Mouse (Mus musculus) spleen, adult 2 months (tissue): ENCODE measurements around the gene Plcl1. TPM values are rescaled to one million over a fixed set of nuclear protein-coding genes. Genes with fewer than 3 reads are reported as not detected.

ENCODE experiments used
- DNase-seq, 2 experiments: peaks; one replicate each; pipeline versions ENCODE4 v3.0.0 to v3.0.0-alpha.2; 2012 to 2021; ENCODE audit warnings: low spot score in 2 of 2, low read depth in 1 of 2
- H3K27ac ChIP-seq: fragments of 200-500 bp; 2 replicates; pipeline ENCODE4 v1.5.1; 2012; ENCODE audit warnings: low read length, inconsistent platforms; ENCODE audit not compliant: insufficient read depth
- H3K27me3 ChIP-seq: fragments of 200-500 bp; 2 replicates; pipeline ENCODE4 v1.6.1; 2012; ENCODE audit warnings: mild to moderate bottlenecking, moderate library complexity, low read length, inconsistent platforms; ENCODE audit not compliant: control insufficient read depth, insufficient read depth
- H3K36me3 ChIP-seq: fragments of 200-500 bp; 2 replicates; pipeline ENCODE4 v1.6.1; 2012; ENCODE audit warnings: mild to moderate bottlenecking, low read length, inconsistent platforms; ENCODE audit not compliant: control insufficient read depth, insufficient read depth
- H3K4me1 ChIP-seq: fragments of 200-500 bp; 2 replicates; pipeline ENCODE4 v1.6.1; 2011; ENCODE audit warnings: inconsistent platforms; ENCODE audit not compliant: control insufficient read depth, insufficient read depth, insufficient read length
- H3K4me3 ChIP-seq: fragments of 200-500 bp; 2 replicates; pipeline ENCODE4 v1.5.1; 2011; ENCODE audit warnings: mild to moderate bottlenecking, inconsistent platforms; ENCODE audit not compliant: insufficient read depth, insufficient read length; ENCODE audit errors: extremely low read depth
- CTCF ChIP-seq: fragments of 200-500 bp; IDR thresholded peaks from 2 replicates; pipeline ENCODE4 v1.5.1; 2011; ENCODE audit warnings: mild to moderate bottlenecking, inconsistent platforms; ENCODE audit not compliant: insufficient read depth, insufficient read length, insufficient replicate concordance; ENCODE audit errors: extremely low read depth
- POLR2A ChIP-seq: fragments of 200-500 bp; IDR thresholded peaks from 2 replicates; pipeline ENCODE4 v1.6.1; 2011; ENCODE audit warnings: low read depth, low read length, inconsistent platforms
- WGBS: fragments of 180-500 bp; shearing (Covaris S2); methylation state at CpG from one replicate; pipeline ENCODE4 v1.1.7; 2018; 5-methylcytosine and 5-hydroxymethylcytosine counted together
- polyA plus RNA-seq: library from polyadenylated mRNA; depleted of rRNA; stranded (reverse); fragments of >200 nt; gene quantifications from 2 replicates; pipeline ENCODE4 v1.2.3, GENCODE M21; 2012

Plcl1 gene
- polyA plus RNA-seq, 1 experiment = 0.49 TPM

DNA sequence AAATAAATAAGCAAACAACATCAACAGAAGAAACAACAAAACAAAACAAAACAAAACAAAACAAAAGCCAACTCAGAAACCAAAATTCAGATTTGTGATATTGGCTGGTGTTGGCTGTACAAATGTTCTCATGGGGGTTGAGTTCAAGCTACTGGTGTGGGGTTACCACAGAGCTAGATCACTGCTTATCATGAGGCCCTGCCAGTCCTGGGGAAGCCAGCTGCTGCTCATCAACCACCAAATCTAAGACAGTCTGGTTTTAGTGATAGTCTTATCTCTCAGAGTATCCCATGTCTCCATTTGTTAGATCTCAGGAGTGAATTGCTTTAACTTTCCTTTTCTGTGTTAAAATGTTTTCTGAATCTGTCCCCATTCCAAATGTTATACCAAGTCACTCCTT lies 166.5 kb downstream of the Plcl1 start:
- no peaks in the 10 kb centered on the region for H3K4me1 ChIP-seq
- H3K36me3 ChIP-seq = no peaks in the 10 kb centered on the region
- no peak for DNase-seq

DNA sequence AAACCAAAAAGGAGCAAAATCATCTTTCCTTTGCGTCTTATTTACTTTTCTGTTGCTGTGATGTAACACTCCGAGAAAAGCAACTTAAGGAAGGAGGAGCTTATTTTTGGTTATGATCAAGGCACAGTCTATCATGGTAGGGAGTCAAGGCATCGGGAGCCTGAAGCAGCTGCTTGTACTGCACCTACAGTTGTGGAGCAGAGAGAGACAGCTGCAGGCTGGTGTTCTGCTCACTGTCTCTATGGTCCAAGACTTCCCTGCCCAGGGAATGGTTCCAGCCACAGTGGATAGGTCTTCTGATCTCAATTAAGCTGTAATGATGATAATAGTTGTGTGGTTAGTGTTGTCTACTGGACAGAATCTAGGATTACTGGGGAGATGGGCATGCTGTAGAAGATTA lies 166.9 kb downstream of the Plcl1 start:
- TF ChIP-seq CTCF = no peak
- Histone ChIP-seq H3K27me3 (no peaks in the 10 kb centered on the region), H3K4me1 (no peaks in the 10 kb centered on the region), H3K27ac (no peak overlapping the region), H3K4me3 (no peak overlapping the region), H3K36me3 (no peaks in the 10 kb centered on the region)
- WGBS = 90% methylated on average over 3 of the region's 3 CpGs
- no peak for DNase-seq

More for the DNA sequence above, 166.5 kb downstream of the Plcl1 start:
- no peak overlapping the region for H3K4me3 ChIP-seq
- H3K27ac ChIP-seq = no peak overlapping the region
- H3K27me3 ChIP-seq = no peaks in the 10 kb centered on the region
- TF ChIP-seq POLR2A (no peak), CTCF (no peak)

DNA sequence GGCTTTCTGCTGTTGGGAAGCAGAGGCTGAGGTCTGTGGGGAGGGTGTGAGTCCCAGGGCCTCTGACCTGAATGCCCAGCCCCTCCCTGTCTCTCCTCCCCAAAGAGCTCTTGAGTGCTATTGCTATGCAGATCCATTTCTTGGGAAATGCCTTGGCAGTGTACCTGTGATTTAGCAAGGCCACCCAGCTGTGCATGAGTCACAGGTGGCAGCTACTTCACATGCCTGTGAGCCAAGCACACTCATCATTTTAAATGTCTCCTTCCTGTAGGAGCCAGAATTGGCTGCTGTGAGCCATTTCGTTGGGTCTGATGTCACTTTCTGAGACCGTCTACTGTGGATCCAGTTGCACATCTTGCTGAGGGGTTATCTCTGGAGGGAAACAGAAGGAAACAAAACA lies 170.2 kb downstream of the Plcl1 start:
- no peak overlapping the region for H3K4me3 ChIP-seq
- TF ChIP-seq CTCF = no peak
- DNase-seq = no peak
- H3K36me3 ChIP-seq = no peaks in the 10 kb centered on the region
- no peaks in the 10 kb centered on the region for H3K4me1 ChIP-seq
- no peaks in the 10 kb centered on the region for H3K27me3 ChIP-seq
- H3K27ac ChIP-seq = no peak overlapping the region
- WGBS = 71% methylated on average over 2 of the region's 2 CpGs

DNA sequence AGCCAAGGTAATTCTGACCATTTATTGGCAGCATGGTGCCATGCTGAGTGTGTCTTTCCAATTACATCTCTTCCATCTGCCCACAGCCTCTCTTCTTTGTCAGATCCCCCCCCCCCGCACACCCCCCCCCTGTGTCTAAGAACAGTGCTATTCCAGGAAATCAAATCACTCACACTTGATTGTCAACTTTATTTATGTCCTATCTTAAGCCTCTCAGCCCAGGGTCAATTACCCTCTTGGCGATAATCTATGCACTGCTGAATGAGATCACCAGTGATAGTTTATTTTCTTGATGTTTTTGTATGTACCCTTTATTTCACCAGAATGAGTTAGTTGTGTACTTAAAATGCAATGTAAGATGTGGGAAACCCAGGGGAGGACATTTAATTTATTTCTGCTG lies 176.0 kb downstream of the Plcl1 start:
- no peak overlapping the region for H3K4me3 ChIP-seq
- 77% methylated on average over 2 of the region's 2 CpGs for WGBS
- no peaks in the 10 kb centered on the region for H3K36me3 ChIP-seq
- no peak overlapping the region for H3K27ac ChIP-seq
- H3K27me3 ChIP-seq = no peaks in the 10 kb centered on the region
- DNase-seq = no peak
- no peaks in the 10 kb centered on the region for H3K4me1 ChIP-seq
- TF ChIP-seq CTCF (no peak), POLR2A (no peak)

DNA sequence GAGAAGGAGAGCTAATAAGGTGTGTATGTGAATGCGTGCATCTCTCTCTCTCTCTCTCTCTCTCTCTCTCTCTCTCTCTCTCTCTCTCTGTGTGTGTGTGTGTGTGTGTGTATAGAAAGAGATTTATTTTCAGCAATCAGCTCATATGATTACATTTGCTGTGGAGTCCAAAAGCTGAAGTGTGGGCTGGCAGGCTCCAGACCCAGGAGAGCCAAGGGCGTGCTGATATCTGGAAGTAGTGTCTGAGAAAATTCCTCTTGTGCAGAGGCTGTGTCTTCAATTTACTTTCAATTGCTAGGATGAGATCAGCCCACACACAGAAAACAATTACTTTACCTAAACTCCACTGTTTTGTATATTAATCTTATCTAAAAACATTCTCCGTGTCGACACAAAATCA lies 179.7 kb downstream of the Plcl1 start:
- Histone ChIP-seq H3K27ac (no peak overlapping the region), H3K4me1 (no peaks in the 10 kb centered on the region), H3K4me3 (no peak overlapping the region), H3K27me3 (no peaks in the 10 kb centered on the region), H3K36me3 (no peaks in the 10 kb centered on the region)
- 93% methylated on average over 4 of the region's 4 CpGs for WGBS
- no peak for DNase-seq
- TF ChIP-seq CTCF = no peak
- TF ChIP-seq POLR2A = no peak

DNA sequence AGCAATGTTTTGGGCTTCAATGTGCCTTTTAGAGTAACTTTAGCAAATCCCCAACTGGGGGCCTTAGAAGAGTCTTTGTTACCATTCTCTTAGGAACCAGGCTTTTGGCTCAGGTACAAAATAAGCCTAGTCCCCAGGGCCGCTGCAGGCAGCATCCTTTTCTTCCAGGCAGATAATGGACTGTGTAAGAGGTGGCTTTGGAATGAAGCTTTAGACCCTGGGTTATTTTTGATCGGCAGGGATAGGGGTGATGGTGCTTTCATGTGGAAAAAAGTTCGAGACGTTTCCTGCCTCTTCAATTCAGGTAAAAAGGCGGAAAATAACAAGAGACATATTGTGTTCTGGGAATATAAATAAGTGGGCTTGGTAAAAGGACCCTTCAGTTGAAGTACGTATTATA lies 182.4 kb downstream of the Plcl1 start:
- TF ChIP-seq CTCF (no peak), POLR2A (no peak)
- DNase-seq = no peak
- H3K36me3 ChIP-seq = no peaks in the 10 kb centered on the region
- no peak overlapping the region for H3K27ac ChIP-seq
- H3K27me3 ChIP-seq = no peaks in the 10 kb centered on the region
- H3K4me3 ChIP-seq = no peak overlapping the region
- no peaks in the 10 kb centered on the region for H3K4me1 ChIP-seq
- 91% methylated on average over 6 of the region's 6 CpGs for WGBS

DNA sequence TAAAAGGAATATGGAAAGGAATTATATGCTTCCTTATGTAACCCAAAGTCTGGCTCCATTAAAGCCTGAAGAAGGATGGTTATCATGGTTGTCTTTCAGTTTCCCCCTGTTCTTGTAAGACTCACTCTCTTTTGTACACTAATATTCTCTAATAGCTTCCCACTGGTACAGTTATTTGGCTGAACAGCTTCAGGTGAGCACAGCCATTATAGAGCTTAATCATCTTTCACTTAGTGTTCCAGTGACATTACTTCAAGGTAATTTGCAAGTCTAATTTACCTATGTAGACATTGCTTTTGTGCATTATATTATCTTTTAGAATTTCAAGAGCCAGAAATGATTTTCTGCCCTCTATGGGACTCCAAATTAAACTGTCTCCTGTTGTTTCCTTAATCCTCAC lies 184.3 kb downstream of the Plcl1 start:
- TF ChIP-seq CTCF (no peak), POLR2A (no peak)
- Histone ChIP-seq H3K4me1 (no peaks in the 10 kb centered on the region), H3K27ac (no peak overlapping the region), H3K27me3 (no peaks in the 10 kb centered on the region), H3K36me3 (no peaks in the 10 kb centered on the region), H3K4me3 (no peak overlapping the region)
- DNase-seq = no peak

DNA sequence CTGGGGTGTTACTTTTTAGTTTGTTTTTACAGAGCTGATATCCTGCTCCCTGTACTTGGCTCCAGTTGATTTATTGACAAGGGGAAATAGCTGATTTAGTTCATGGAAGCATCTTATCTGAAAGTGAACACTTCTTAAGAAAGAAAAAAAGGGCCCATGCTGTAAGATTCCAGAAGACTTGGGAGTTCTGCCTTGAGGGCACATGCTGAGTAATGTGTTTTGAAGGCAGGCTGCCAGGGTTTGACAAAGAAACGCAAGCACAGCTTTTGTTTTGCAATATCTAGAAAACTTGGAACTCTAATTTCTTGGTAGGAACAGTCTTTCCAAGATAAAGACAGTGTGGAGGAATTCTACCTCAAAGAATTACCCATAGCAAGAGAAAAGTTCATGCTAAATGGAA lies 194.8 kb downstream of the Plcl1 start:
- Histone ChIP-seq H3K27ac (no peak overlapping the region), H3K4me3 (no peak overlapping the region), H3K36me3 (no peaks in the 10 kb centered on the region), H3K4me1 (no peaks in the 10 kb centered on the region), H3K27me3 (no peaks in the 10 kb centered on the region)
- DNase-seq = no peak
- 78% methylated on average over 1 of the region's 1 CpGs for WGBS
- TF ChIP-seq CTCF = no peak
- TF ChIP-seq POLR2A = no peak
